Mouse (Mus musculus): ENCODE data around the gene Gm17402. TPM values are rescaled to one million over a fixed set of nuclear protein-coding genes. Genes with fewer than 3 reads are reported as not detected.

Gene Gm17402
- total and polyA plus RNA-seq, 3 experiments: not detected

DNA sequence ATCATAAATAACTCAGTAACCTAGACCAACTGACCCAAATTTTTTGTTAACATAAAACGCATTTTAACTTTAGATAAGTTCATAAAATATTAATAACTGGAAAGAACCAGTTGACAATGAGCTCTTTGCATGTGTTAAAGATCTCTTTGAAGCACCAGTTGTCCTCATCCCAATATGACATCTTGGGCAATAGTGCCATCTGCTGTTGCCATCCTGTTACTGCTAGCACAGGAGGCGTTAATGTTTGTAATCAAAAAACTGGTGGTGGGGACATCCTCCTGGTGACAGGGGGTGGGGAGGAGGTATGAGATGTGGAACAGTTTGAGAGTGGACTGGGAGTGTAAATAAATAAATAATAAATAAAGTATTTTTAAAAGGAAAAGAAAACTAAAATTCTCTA lies 30.4 kb downstream of the Gm17402 start:
- in situ Hi-C loops (cut with MboI; ENCODE audit: low pct_ligation_motif_present, low pct_unique_long_range_greater_than_20kb, low sequenced_read_pairs): loop anchor here (10.0 to 25.0 kb wide), 3 partner anchors 357 to 1010 kb away; partner anchors contain the start of genes Rsrc1 and Shox2
- DNase-seq (ENCODE audit: extremely low read depth): peak; percentile 71

GRCm38 (mm10) chr3:67343004-67343662 lies 31.8 kb downstream of the Gm17402 start:
- Histone ChIP-seq H3K4me1 (ENCODE audit: control insufficient read depth in 1 of 2, insufficient read depth in 2 of 2) (peaks cover 0 to 41% of the 10 kb centered on the region in 2 experiments; a peak in 2 of 4 replicates), H3K9ac (ENCODE audit: insufficient read depth, low read depth) (no peak overlapping the region), H3K79me2 (replicated peaks; ENCODE audit: control insufficient read depth, extremely low read depth, insufficient read depth, poor library complexity, severe bottlenecking) (no peaks in the 10 kb centered on the region), H3K27ac (ENCODE audit: insufficient read depth, low read depth) (no peak overlapping the region), H3K9me3 (replicated peaks; ENCODE audit: low read length) (no peaks in the 10 kb centered on the region), H3K4me3 (replicated peaks in 1 of 3; ENCODE audit: low read depth in 2 of 3, low read length in 2 of 3, poor library complexity in 1 of 3) (no peak overlapping the region), H3K4me2 (ENCODE audit: insufficient read depth, low read depth, poor library complexity, severe bottlenecking) (no peak overlapping the region), H3K36me3 (replicated peaks in 1 of 2; ENCODE audit: control insufficient read depth in 1 of 2, insufficient read depth in 1 of 2, low read length in 1 of 2) (no peaks in the 10 kb centered on the region), H3K27me3 (replicated peaks) (no peaks in the 10 kb centered on the region)
- peak; percentile 37 for DNase-seq (ENCODE audit: extremely low read depth)
- TF ChIP-seq EP300 (IDR thresholded peaks at IDR 0.05; ENCODE audit: low read length) (no peak), MEF2A (IDR thresholded peaks at IDR 0.05; ENCODE audit: borderline replicate concordance, low read depth, low read length) (no peak), JUN (IDR thresholded peaks at IDR 0.05; ENCODE audit: insufficient read depth, low read depth, low read length) (no peak), RAD21 (IDR thresholded peaks at IDR 0.05; ENCODE audit: low read depth, low read length) (peak; percentile 65), CHD1 (IDR thresholded peaks at IDR 0.05; ENCODE audit: low read depth, low read length) (no peak), MXI1 (IDR thresholded peaks at IDR 0.05; ENCODE audit: low read depth, low read length) (no peak), CTCF (conservative IDR thresholded peaks at IDR 0.05 in 1 of 2, IDR thresholded peaks at IDR 0.05 in 1 of 2; ENCODE audit: low read depth in 2 of 2, low read length in 2 of 2) (peak in 1 of 2 experiments; percentile 62; a peak in 2 of 4 replicates)
- dilution Hi-C loops (cut with MboI; ENCODE audit: extremely low pct_ligation_motif_present, extremely low pct_unique_long_range_greater_than_20kb, low sequenced_read_pairs): no loop called here
- in situ Hi-C loops (cut with MboI; ENCODE audit: low pct_ligation_motif_present, low pct_unique_long_range_greater_than_20kb, low sequenced_read_pairs): loop anchor here (10.0 to 25.0 kb wide), 3 partner anchors 356 to 1008 kb away; partner anchors contain the start of genes Rsrc1 and Shox2

More for the DNA sequence above, 30.4 kb downstream of the Gm17402 start:
- dilution Hi-C loops (cut with MboI; ENCODE audit: extremely low pct_ligation_motif_present, extremely low pct_unique_long_range_greater_than_20kb, low sequenced_read_pairs): no loop called here
- Histone ChIP-seq H3K4me2 (ENCODE audit: insufficient read depth, low read depth, poor library complexity, severe bottlenecking) (no peak overlapping the region), H3K36me3 (replicated peaks in 1 of 2; ENCODE audit: control insufficient read depth in 1 of 2, insufficient read depth in 1 of 2, low read length in 1 of 2) (no peaks in the 10 kb centered on the region), H3K79me2 (replicated peaks; ENCODE audit: control insufficient read depth, extremely low read depth, insufficient read depth, poor library complexity, severe bottlenecking) (no peaks in the 10 kb centered on the region), H3K9ac (ENCODE audit: insufficient read depth, low read depth) (no peak overlapping the region), H3K27me3 (replicated peaks) (no peaks in the 10 kb centered on the region), H3K4me1 (ENCODE audit: control insufficient read depth in 1 of 2, insufficient read depth in 2 of 2) (peaks cover 0 to 29% of the 10 kb centered on the region in 2 experiments; a peak in 2 of 4 replicates), H3K27ac (ENCODE audit: insufficient read depth, low read depth) (no peak overlapping the region), H3K9me3 (replicated peaks; ENCODE audit: low read length) (no peaks in the 10 kb centered on the region), H3K4me3 (replicated peaks in 1 of 3; ENCODE audit: low read depth in 2 of 3, low read length in 2 of 3, poor library complexity in 1 of 3) (no peak overlapping the region)
- TF ChIP-seq CTCF (conservative IDR thresholded peaks at IDR 0.05 in 1 of 2, IDR thresholded peaks at IDR 0.05 in 1 of 2; ENCODE audit: low read depth in 2 of 2, low read length in 2 of 2) (peak; percentile 56 to 82; a peak in 3 of 4 replicates), MXI1 (IDR thresholded peaks at IDR 0.05; ENCODE audit: low read depth, low read length) (no peak), RAD21 (IDR thresholded peaks at IDR 0.05; ENCODE audit: low read depth, low read length) (peak; percentile 82), EP300 (IDR thresholded peaks at IDR 0.05; ENCODE audit: low read length) (no peak), CHD1 (IDR thresholded peaks at IDR 0.05; ENCODE audit: low read depth, low read length) (no peak), USF2 (conservative IDR thresholded peaks at IDR 0.05; ENCODE audit: low read depth, low read length) (no peak), SMC3 (IDR thresholded peaks at IDR 0.05; ENCODE audit: low read depth, low read length) (peak; percentile 70), JUN (IDR thresholded peaks at IDR 0.05; ENCODE audit: insufficient read depth, low read depth, low read length) (no peak), GABPA (IDR thresholded peaks at IDR 0.05; ENCODE audit: insufficient replicate concordance, low read depth, low read length) (no peak), E2F4 (IDR thresholded peaks at IDR 0.05; ENCODE audit: insufficient replicate concordance, low read depth, low read length) (no peak)
